Mouse (Mus musculus): ENCODE results near the gene Acss2.

- TF ChIP-seq CTCF (IDR thresholded peaks at IDR 0.05; ENCODE audit: borderline replicate concordance, insufficient read depth, low read length) (no peak), POLR2A (IDR thresholded peaks at IDR 0.05; ENCODE audit: low read depth, low read length) (no peak)
Measured at GRCm38 (mm10) chr2:155574700-155575099, 57.0 kb downstream of the Acss2 start.

Data from embryonic fibroblast, embryonic 13.5 days (primary cell).